Mouse (Mus musculus): ENCODE data around the gene Gm10842.

DNA sequence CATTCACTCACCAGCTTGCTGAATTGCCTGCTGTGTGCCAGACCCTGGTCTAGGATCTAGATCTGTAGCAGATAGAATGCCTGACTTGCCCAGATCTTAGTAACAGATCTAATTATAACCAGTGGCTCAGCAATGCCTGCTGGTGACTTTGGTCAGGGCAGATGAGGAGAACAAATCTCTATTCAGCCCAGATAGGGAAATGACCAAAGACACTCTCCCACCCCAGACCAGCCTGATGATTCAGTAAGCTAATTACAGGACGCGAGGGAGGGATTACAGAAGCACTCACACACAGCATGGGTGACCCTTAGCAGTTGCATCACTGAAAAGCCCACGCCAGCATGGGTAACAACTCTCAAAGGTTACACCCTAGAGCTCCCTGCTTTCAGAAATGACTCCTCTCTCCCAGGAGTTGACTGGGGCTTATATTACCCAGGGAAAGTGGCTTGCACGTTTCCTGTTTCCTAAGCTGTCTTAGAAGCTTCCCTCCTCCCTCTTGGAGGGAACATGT, 26.1 kb upstream of the Gm10842 start:
- TF ChIP-seq CTCF (IDR thresholded peaks at IDR 0.05; ENCODE audit: control insufficient read depth, insufficient read depth, insufficient read length) = no peak
- no peak for TF ChIP-seq USF1 (IDR thresholded peaks at IDR 0.05; ENCODE audit: low read depth)
- peak; percentile 74 for TF ChIP-seq CEBPB (IDR thresholded peaks at IDR 0.05; ENCODE audit: low read depth)
- peak; percentile 19 for TF ChIP-seq MYOD1 (IDR thresholded peaks at IDR 0.05; ENCODE audit: control insufficient read depth, insufficient read length, low read depth)
- TF ChIP-seq FOSL1 (IDR thresholded peaks at IDR 0.05; ENCODE audit: insufficient read depth, low read length, poor library complexity, severe bottlenecking) = no peak
- TF ChIP-seq MAX (IDR thresholded peaks at IDR 0.05) = no peak
